ENCODE assay signal across 9 mouse cellular contexts in genomic region chr9:116099596-116099993, GRCm38 (mm10).
DNase-seq lines count a peak whose midpoint lies in the region; ATAC-seq and TF ChIP-seq lines count a peak whose summit lies in the region.
"Had no signal": no experiment of that assay in that cellular context is flagged by ENCODE, and none has a peak within 500 bp of the region (broad histone marks: within the 10 kb centered on the region; RNA-seq: fewer than 3 reads in every experiment).

No protein-coding gene starts in this region.

- DNase-seq in layer of hippocampus, adult 2 months (ENCODE audit: low spot score in 2 of 2), result no peak
- DNase-seq in layer of hippocampus, postnatal 14 days (ENCODE audit: low spot score in 2 of 2), result no peak
- peak; percentile 13 for DNase-seq in forelimb bud, embryonic 11.5 days (ENCODE audit: low read depth, low spot score)
- DNase-seq: cerebellum, adult 18-20 months had no signal

- no peak overlapping the region for H3K4me2 ChIP-seq in heart, embryonic 15.5 days
- no peak overlapping the region for H3K4me2 ChIP-seq in heart, embryonic 11.5 days
- H3K4me2 ChIP-seq in stomach, embryonic 14.5 days (replicated peaks; ENCODE audit: low read depth, low read length), result no peak overlapping the region
- H3K4me2 ChIP-seq in liver, embryonic 12.5 days, result no peak overlapping the region

- TF ChIP-seq CTCF in layer of hippocampus, adult 2 months (conservative IDR thresholded peaks at IDR 0.05), result no peak

- H3K4me1 ChIP-seq in heart, embryonic 15.5 days (replicated peaks), result peaks cover 13% of the 10 kb centered on the region; the same call in 1 of the 2 replicates
- peaks cover 2% of the 10 kb centered on the region; the same call in 1 of the 2 replicates for H3K4me1 ChIP-seq in heart, embryonic 11.5 days (ENCODE audit: control insufficient read depth, insufficient read depth, low read length)
- peaks cover 14% of the 10 kb centered on the region for H3K4me1 ChIP-seq in stomach, embryonic 14.5 days (ENCODE audit: control insufficient read depth, insufficient read depth, low read length)
- no peaks in the 10 kb centered on the region; the same call in 1 of the 2 replicates for H3K4me1 ChIP-seq in liver, embryonic 12.5 days

- no peaks in the 10 kb centered on the region for H3K9me3 ChIP-seq in heart, embryonic 15.5 days (replicated peaks)
- H3K9me3 ChIP-seq in heart, embryonic 11.5 days (replicated peaks; ENCODE audit: control insufficient read depth, low read length), result no peaks in the 10 kb centered on the region
- H3K9me3 ChIP-seq in stomach, embryonic 14.5 days (ENCODE audit: control insufficient read depth, low read depth, low read length), result no peaks in the 10 kb centered on the region
- H3K9me3 ChIP-seq in liver, embryonic 12.5 days (replicated peaks), result no peaks in the 10 kb centered on the region

- H3K9ac ChIP-seq in heart, embryonic 15.5 days, result no peak overlapping the region
- H3K9ac ChIP-seq in heart, embryonic 11.5 days (ENCODE audit: low read depth, low read length), result no peak overlapping the region
- no peak overlapping the region for H3K9ac ChIP-seq in stomach, embryonic 14.5 days (replicated peaks; ENCODE audit: low read depth, low read length)
- H3K9ac ChIP-seq in liver, embryonic 12.5 days, result no peak overlapping the region

- no peak for ATAC-seq in heart, embryonic 15.5 days (replicated peaks; ENCODE audit: insufficient number of reproducible peaks, insufficient read depth, low FRiP score, low read depth)
- ATAC-seq in heart, embryonic 11.5 days (replicated peaks; ENCODE audit: insufficient number of reproducible peaks, low FRiP score, low TSS enrichment), result no peak
- ATAC-seq in stomach, embryonic 14.5 days (ENCODE audit: insufficient number of reproducible peaks, insufficient read depth, low FRiP score, low read depth), result peak; percentile 21; the same call in 1 of the 2 replicates
- no peak for ATAC-seq in liver, embryonic 12.5 days

- H3K36me3 ChIP-seq in heart, embryonic 15.5 days, result peaks cover 19% of the 10 kb centered on the region
- H3K36me3 ChIP-seq in heart, embryonic 11.5 days (ENCODE audit: control insufficient read depth, insufficient read depth, low read length), result 0 out of 2 replicates have a peak, but pooled peaks cover 2% of the 10 kb centered on the region
- peaks cover 29% of the 10 kb centered on the region for H3K36me3 ChIP-seq in stomach, embryonic 14.5 days (ENCODE audit: control insufficient read depth, insufficient read depth, low read length)
- H3K36me3 ChIP-seq in liver, embryonic 12.5 days, result peaks cover 20% of the 10 kb centered on the region

- 75% methylated on average over 6 of the region's 6 CpGs for WGBS in heart, embryonic 15.5 days
- 84% methylated on average over 6 of the region's 6 CpGs for WGBS in heart, embryonic 11.5 days (ENCODE audit: insufficient replicate concordance)
- WGBS in stomach, embryonic 14.5 days, result 62% methylated on average over 6 of the region's 6 CpGs
- WGBS in liver, embryonic 12.5 days (ENCODE audit: insufficient replicate concordance), result 77% methylated on average over 6 of the region's 6 CpGs

- H3K27ac ChIP-seq in heart, embryonic 15.5 days, result 0 out of 2 replicates have a peak overlapping the region, but pooled peaks have one; percentile 0
- H3K27ac ChIP-seq in heart, embryonic 11.5 days (ENCODE audit: low read depth, low read length), result no peak overlapping the region
- peak overlapping the region; percentile 63; the same call in 1 of the 2 replicates for H3K27ac ChIP-seq in layer of hippocampus, adult 2 months
- H3K27ac ChIP-seq in stomach, embryonic 14.5 days (ENCODE audit: low read length), result peak overlapping the region; percentile 66; the same call in 1 of the 2 replicates
- no peak overlapping the region for H3K27ac ChIP-seq in liver, embryonic 12.5 days

- H3K27me3 ChIP-seq in heart, embryonic 15.5 days, result no peaks in the 10 kb centered on the region
- H3K27me3 ChIP-seq in heart, embryonic 11.5 days (ENCODE audit: control insufficient read depth, insufficient read depth, low read length), result no peaks in the 10 kb centered on the region
- H3K27me3 ChIP-seq in stomach, embryonic 14.5 days (ENCODE audit: control insufficient read depth, insufficient read depth, low read length), result no peaks in the 10 kb centered on the region
- no peaks in the 10 kb centered on the region for H3K27me3 ChIP-seq in liver, embryonic 12.5 days (replicated peaks)

- H3K4me3 ChIP-seq in heart, embryonic 15.5 days, result no peak overlapping the region
- H3K4me3 ChIP-seq in heart, embryonic 11.5 days (ENCODE audit: low read depth, low read length), result no peak overlapping the region
- H3K4me3 ChIP-seq in layer of hippocampus, adult 2 months, result no peak overlapping the region
- H3K4me3 ChIP-seq in stomach, embryonic 14.5 days (ENCODE audit: low read depth, low read length), result no peak overlapping the region
- no peak overlapping the region for H3K4me3 ChIP-seq in liver, embryonic 12.5 days
- H3K4me3 ChIP-seq: erythroblast, embryonic 14.5 days had no signal

Comparison
In these comparisons a context has a peak if more than half of its experiments do, and no peak if none do; other contexts are left out.
1. H3K27ac ChIP-seq: peak in heart, embryonic 15.5 days (single experiment), layer of hippocampus, adult 2 months (single experiment) and stomach, embryonic 14.5 days (single experiment); none in heart, embryonic 11.5 days (single experiment) and liver, embryonic 12.5 days (single experiment).